Comparison of ENCODE assay signal across 8 mouse cellular contexts in the genomic region with DNA sequence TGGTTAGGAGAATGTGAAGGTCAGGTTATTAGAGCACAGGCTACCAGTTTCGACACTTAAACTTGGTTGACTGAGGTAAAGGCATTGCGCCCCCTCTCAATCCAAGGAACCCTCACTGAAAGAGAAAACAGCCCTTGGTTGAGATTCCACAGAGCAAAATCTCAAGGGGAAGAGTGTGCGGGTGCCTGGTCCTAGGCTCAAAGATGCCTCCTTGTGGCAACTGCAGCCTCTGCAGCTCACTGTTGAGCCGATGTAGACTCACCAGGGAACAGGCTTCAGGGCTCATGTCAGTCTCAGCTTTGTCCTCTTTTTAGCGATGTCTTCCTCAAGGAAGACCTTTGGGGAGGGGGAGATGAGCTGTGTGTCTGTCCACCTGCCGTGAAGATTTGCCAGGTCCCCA.
DNase-seq lines count a peak whose midpoint lies in the region; ATAC-seq and TF ChIP-seq lines count a peak whose summit lies in the region.

No protein-coding gene starts in this region.

- peak; percentile 68; the same call in 1 of the 2 replicates for TF ChIP-seq CTCF in spleen, adult 2 months (IDR thresholded peaks at IDR 0.05; ENCODE audit: extremely low read depth, insufficient read depth, insufficient read length, insufficient replicate concordance)

- DNase-seq in spleen, adult 2 months (ENCODE audit: low read depth in 1 of 2, low spot score in 2 of 2) = peak; percentile 7 to 48
- DNase-seq in spleen, adult 12 weeks (ENCODE audit: low spot score) = no peak
- DNase-seq in cerebellum, adult 11 months = peak; percentile 21
- DNase-seq in forelimb bud, embryonic 11.5 days (ENCODE audit: low read depth, low spot score) = peak; percentile 47
- peak; percentile 69 to 76 for DNase-seq in left cerebral cortex, adult 18-20 months (ENCODE audit: low spot score in 2 of 2)
- DNase-seq in mesoderm, embryonic 11.5 days (ENCODE audit: low read depth, low spot score) = peak; percentile 46
- peak; percentile 68 for DNase-seq in thymus, postnatal 0 days (ENCODE audit: low spot score)

- ATAC-seq in inflammation-experienced regulatory T-cells, adult 6 months = peak; percentile 28

- H3K4me3 ChIP-seq in spleen, adult 2 months (ENCODE audit: extremely low read depth, insufficient read depth, insufficient read length) = no peak overlapping the region

- no peak for TF ChIP-seq POLR2A in spleen, adult 2 months (IDR thresholded peaks at IDR 0.05; ENCODE audit: low read depth, low read length)

- H3K27me3 ChIP-seq in spleen, adult 2 months (ENCODE audit: control insufficient read depth, insufficient read depth, low read length) = no peaks in the 10 kb centered on the region

- 27% methylated on average over 6 of the region's 6 CpGs for WGBS in spleen, adult 2 months

- H3K36me3 ChIP-seq in spleen, adult 2 months (ENCODE audit: control insufficient read depth, insufficient read depth, low read length) = no peaks in the 10 kb centered on the region

- H3K4me1 ChIP-seq in spleen, adult 2 months (ENCODE audit: control insufficient read depth, insufficient read depth, insufficient read length) = no peaks in the 10 kb centered on the region

- no peak overlapping the region for H3K27ac ChIP-seq in spleen, adult 2 months (ENCODE audit: insufficient read depth, low read length)
